In the genomic region with DNA sequence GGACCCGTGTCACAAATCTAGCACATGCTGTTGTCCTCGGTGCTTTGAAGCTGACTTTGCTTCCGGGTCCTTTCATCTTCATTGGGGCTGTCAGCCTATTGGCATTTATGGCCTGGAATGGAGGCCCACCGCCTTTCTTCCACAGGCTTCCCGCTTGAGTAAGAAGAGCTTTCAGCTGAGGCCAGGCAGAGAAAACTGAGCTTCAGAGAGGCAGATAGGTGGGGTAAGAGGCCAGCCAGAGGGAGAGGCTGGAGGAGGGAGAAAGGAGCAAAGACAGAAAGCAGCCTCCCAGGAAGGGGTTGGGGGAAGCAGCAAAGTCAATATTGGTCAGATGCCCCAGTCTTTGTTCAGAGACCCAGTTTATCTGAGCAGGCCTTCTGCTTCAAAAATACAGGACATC, we compare ENCODE assay signal across 11 mouse cellular contexts.
DNase-seq lines count a peak whose midpoint lies in the region; ATAC-seq and TF ChIP-seq lines count a peak whose summit lies in the region.
"Had no signal": no experiment of that assay in that cellular context is flagged by ENCODE, and none has a peak within 500 bp of the region (broad histone marks: within the 10 kb centered on the region; RNA-seq: fewer than 3 reads in every experiment).

No protein-coding gene starts in this region.

- TF ChIP-seq EP300 in heart, postnatal 0 days (IDR thresholded peaks at IDR 0.05; ENCODE audit: low read depth), result no peak

- H3K36me3 ChIP-seq in heart, postnatal 0 days (replicated peaks; ENCODE audit: control insufficient read depth, insufficient read depth, low read length), result no peaks in the 10 kb centered on the region
- H3K36me3 ChIP-seq in neural tube, embryonic 13.5 days, result no peaks in the 10 kb centered on the region
- no peaks in the 10 kb centered on the region for H3K36me3 ChIP-seq in neural tube, embryonic 15.5 days
- H3K36me3 ChIP-seq in intestine, embryonic 14.5 days (ENCODE audit: control insufficient read depth, insufficient read depth, low read length), result no peaks in the 10 kb centered on the region
- H3K36me3 ChIP-seq in stomach, embryonic 16.5 days (ENCODE audit: control insufficient read depth, insufficient read depth, low read length), result no peaks in the 10 kb centered on the region
- H3K36me3 ChIP-seq: midbrain, embryonic 12.5 days had no signal

- no peak for TF ChIP-seq CTCF in heart, postnatal 0 days (IDR thresholded peaks at IDR 0.05; ENCODE audit: low read depth)

- no peaks in the 10 kb centered on the region for H3K9me3 ChIP-seq in heart, postnatal 0 days (replicated peaks; ENCODE audit: control insufficient read depth, low read length)
- H3K9me3 ChIP-seq in neural tube, embryonic 13.5 days, result no peaks in the 10 kb centered on the region
- no peaks in the 10 kb centered on the region for H3K9me3 ChIP-seq in neural tube, embryonic 15.5 days (replicated peaks)
- H3K9me3 ChIP-seq in intestine, embryonic 14.5 days (ENCODE audit: control insufficient read depth, low read length), result no peaks in the 10 kb centered on the region
- H3K9me3 ChIP-seq in stomach, embryonic 16.5 days (replicated peaks; ENCODE audit: control insufficient read depth, low read length), result no peaks in the 10 kb centered on the region
- H3K9me3 ChIP-seq: forebrain, embryonic 13.5 days; midbrain, embryonic 12.5 days had no signal

- no peak for ATAC-seq in heart, postnatal 0 days (ENCODE audit: insufficient read depth, low read depth)
- no peak for ATAC-seq in neural tube, embryonic 13.5 days (ENCODE audit: low read depth)
- no peak for ATAC-seq in neural tube, embryonic 15.5 days (ENCODE audit: low FRiP score)
- peak; percentile 67 for ATAC-seq in intestine, embryonic 14.5 days (replicated peaks; ENCODE audit: low FRiP score, low TSS enrichment, low read depth)
- no peak for ATAC-seq in stomach, embryonic 16.5 days (ENCODE audit: insufficient read depth, low FRiP score)
- ATAC-seq: inflammation-experienced regulatory T-cells, adult 6 months had no signal

- H3K4me1 ChIP-seq in heart, postnatal 0 days (ENCODE audit: control insufficient read depth, insufficient read depth), result peaks cover 7% of the 10 kb centered on the region; the same call in 1 of the 2 replicates
- H3K4me1 ChIP-seq in neural tube, embryonic 13.5 days (replicated peaks), result peaks cover 15% of the 10 kb centered on the region; the same call in 1 of the 2 replicates
- peaks cover 17% of the 10 kb centered on the region; the same call in 1 of the 2 replicates for H3K4me1 ChIP-seq in neural tube, embryonic 15.5 days
- H3K4me1 ChIP-seq in intestine, embryonic 14.5 days (replicated peaks; ENCODE audit: control insufficient read depth, insufficient read depth, low read length), result 0 out of 2 replicates have a peak, but pooled peaks cover 6% of the 10 kb centered on the region
- no peaks in the 10 kb centered on the region for H3K4me1 ChIP-seq in stomach, embryonic 16.5 days (ENCODE audit: control insufficient read depth, insufficient read depth, low read length)
- H3K4me1 ChIP-seq: forebrain, embryonic 13.5 days; midbrain, embryonic 12.5 days had no signal

- H3K27me3 ChIP-seq in heart, postnatal 0 days (ENCODE audit: control insufficient read depth, insufficient read depth, low read length), result no peaks in the 10 kb centered on the region
- peaks cover 31% of the 10 kb centered on the region for H3K27me3 ChIP-seq in neural tube, embryonic 13.5 days
- peaks cover 16% of the 10 kb centered on the region for H3K27me3 ChIP-seq in neural tube, embryonic 15.5 days (replicated peaks)
- H3K27me3 ChIP-seq in intestine, embryonic 14.5 days (replicated peaks; ENCODE audit: control insufficient read depth, insufficient read depth, low read length), result no peaks in the 10 kb centered on the region
- no peaks in the 10 kb centered on the region for H3K27me3 ChIP-seq in stomach, embryonic 16.5 days (ENCODE audit: control insufficient read depth, insufficient read depth, low read length)
- H3K27me3 ChIP-seq: forebrain, embryonic 13.5 days had no signal

- DNase-seq in heart, postnatal 0 days (ENCODE audit: low spot score), result no peak
- DNase-seq in heart, postnatal 14 days, result no peak
- peak; percentile 58 for DNase-seq in intestine, embryonic 14.5 days (ENCODE audit: low spot score)
- DNase-seq in layer of hippocampus, adult 11-12 months (ENCODE audit: low spot score), result no peak

- H3K4me2 ChIP-seq in heart, postnatal 0 days (ENCODE audit: low read depth, low read length), result no peak overlapping the region
- no peak overlapping the region for H3K4me2 ChIP-seq in neural tube, embryonic 13.5 days
- H3K4me2 ChIP-seq in neural tube, embryonic 15.5 days, result no peak overlapping the region
- H3K4me2 ChIP-seq in intestine, embryonic 14.5 days (ENCODE audit: low read length), result no peak overlapping the region
- no peak overlapping the region for H3K4me2 ChIP-seq in stomach, embryonic 16.5 days (ENCODE audit: low read depth, low read length)
- H3K4me2 ChIP-seq: forebrain, embryonic 13.5 days; midbrain, embryonic 12.5 days had no signal

- 0 out of 2 replicates have a peak overlapping the region, but pooled peaks have one; percentile 11 for H3K27ac ChIP-seq in heart, postnatal 0 days (ENCODE audit: low read depth)
- 0 out of 2 replicates have a peak overlapping the region, but pooled peaks have one; percentile 18 for H3K27ac ChIP-seq in neural tube, embryonic 13.5 days (replicated peaks)
- H3K27ac ChIP-seq in neural tube, embryonic 15.5 days (replicated peaks), result no peak overlapping the region; the same call in 1 of the 2 replicates
- H3K27ac ChIP-seq in intestine, embryonic 14.5 days (ENCODE audit: low read depth), result peak overlapping the region; percentile 34; the same call in 1 of the 2 replicates
- no peak overlapping the region for H3K27ac ChIP-seq in stomach, embryonic 16.5 days (ENCODE audit: low read length)
- H3K27ac ChIP-seq: forebrain, embryonic 13.5 days; midbrain, embryonic 12.5 days had no signal

- 0 out of 2 replicates have a peak overlapping the region, but pooled peaks have one; percentile 15 for H3K9ac ChIP-seq in heart, postnatal 0 days (replicated peaks; ENCODE audit: low read depth, low read length)
- no peak overlapping the region; the same call in 1 of the 2 replicates for H3K9ac ChIP-seq in neural tube, embryonic 13.5 days
- H3K9ac ChIP-seq in neural tube, embryonic 15.5 days (replicated peaks), result no peak overlapping the region; the same call in 1 of the 2 replicates
- no peak overlapping the region for H3K9ac ChIP-seq in intestine, embryonic 14.5 days (ENCODE audit: low read length)
- H3K9ac ChIP-seq in stomach, embryonic 16.5 days (ENCODE audit: low read length), result peak overlapping the region; percentile 33; the same call in 1 of the 2 replicates
- H3K9ac ChIP-seq: forebrain, embryonic 13.5 days; midbrain, embryonic 12.5 days had no signal

- WGBS in heart, postnatal 0 days, result 52% methylated on average over 5 of the region's 5 CpGs
- 9% methylated on average over 5 of the region's 5 CpGs for WGBS in neural tube, embryonic 13.5 days
- WGBS in neural tube, embryonic 15.5 days, result 11% methylated on average over 5 of the region's 5 CpGs
- 21% methylated on average over 5 of the region's 5 CpGs for WGBS in intestine, embryonic 14.5 days
- WGBS in stomach, embryonic 16.5 days, result 29% methylated on average over 5 of the region's 5 CpGs

- intact Hi-C loops in heart, postnatal 14 days (cut with DNase I), result loop anchor here (2.0 to 5.0 kb wide), 3 partner anchors 200 to 584 kb away; no protein-coding TSS in a partner anchor

- H3K4me3 ChIP-seq in heart, postnatal 0 days (ENCODE audit: low read depth, low read length), result no peak overlapping the region
- H3K4me3 ChIP-seq in neural tube, embryonic 13.5 days, result no peak overlapping the region
- H3K4me3 ChIP-seq in neural tube, embryonic 15.5 days (replicated peaks), result no peak overlapping the region
- no peak overlapping the region for H3K4me3 ChIP-seq in intestine, embryonic 14.5 days (ENCODE audit: low read depth, low read length)
- H3K4me3 ChIP-seq in stomach, embryonic 16.5 days (replicated peaks; ENCODE audit: low read length), result no peak overlapping the region
- H3K4me3 ChIP-seq: forebrain, embryonic 13.5 days; gastrocnemius, adult 2 months; midbrain, embryonic 12.5 days had no signal

Comparison
In these comparisons a context has a peak if more than half of its experiments do, and no peak if none do; other contexts are left out.
1. H3K27ac ChIP-seq: peak in heart, postnatal 0 days (single experiment), neural tube, embryonic 13.5 days (single experiment) and intestine, embryonic 14.5 days (single experiment); none in neural tube, embryonic 15.5 days (single experiment) and stomach, embryonic 16.5 days (single experiment).
2. H3K9ac ChIP-seq: peak in heart, postnatal 0 days (single experiment) and stomach, embryonic 16.5 days (single experiment); none in neural tube, embryonic 13.5 days (single experiment), neural tube, embryonic 15.5 days (single experiment) and intestine, embryonic 14.5 days (single experiment).